Mouse (Mus musculus) lung, postnatal 0 days (tissue): ENCODE data around the gene S100z.

Source experiments
- CTCF ChIP-seq: IDR thresholded peaks from 2 replicates; pipeline ENCODE4 v1.5.1; 2016; ENCODE audit warnings: antibody characterized with exemption, mild to moderate bottlenecking
- EP300 ChIP-seq: IDR thresholded peaks from 2 replicates; pipeline ENCODE4 v1.6.1; 2016; ENCODE audit warnings: antibody characterized with exemption, mild to moderate bottlenecking, control low read depth

DNA sequence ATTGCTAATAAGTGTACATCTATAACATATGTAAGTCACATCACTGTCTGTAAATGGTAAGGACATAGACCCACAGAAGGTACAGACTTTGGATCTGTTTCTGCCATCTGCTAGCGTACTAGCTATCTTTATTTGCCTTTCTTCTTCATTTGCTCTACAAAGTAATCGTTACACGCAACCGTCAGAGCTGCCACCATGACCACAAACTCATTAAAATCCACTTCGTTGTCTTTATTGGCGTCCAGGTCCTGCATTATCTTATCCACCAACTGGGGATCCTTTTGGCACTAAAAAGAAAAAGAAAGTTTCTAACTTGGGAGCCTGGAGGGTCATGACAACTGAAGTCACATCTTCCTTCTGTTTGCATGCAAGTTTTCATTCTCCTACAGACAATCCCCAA, 1.3 kb downstream of the S100z start:
- TF ChIP-seq CTCF, result no peak
- TF ChIP-seq EP300, result no peak
